Mouse (Mus musculus) heart, postnatal 0 days (tissue): ENCODE results near the gene Foxe3. TPM values are rescaled to one million over a fixed set of nuclear protein-coding genes. Genes with fewer than 3 reads are reported as not detected.

Source experiments
- ATAC-seq: fragments of 200-750 bp; cut with Nextera tagmentation; 2 replicates; pipeline ENCODE4 v1.8.0; 2017; ENCODE audit warnings: low read depth, moderate number of reproducible peaks, moderate library complexity; ENCODE audit not compliant: insufficient read depth
- DNase-seq: peaks from one replicate; pipeline ENCODE4 v3.0.0-alpha.2; 2016; ENCODE audit warnings: low spot score
- H3K27ac ChIP-seq: fragments of 300-500 bp; sonication (generic); 2 replicates; pipeline ENCODE4 v1.5.1; 2014; ENCODE audit warnings: low read depth, mild to moderate bottlenecking
- H3K27me3 ChIP-seq: fragments of 300-500 bp; sonication (generic); 2 replicates; pipeline ENCODE4 v1.6.1; 2014; ENCODE audit warnings: low read length, mixed read lengths; ENCODE audit not compliant: control insufficient read depth, insufficient read depth
- H3K36me3 ChIP-seq: fragments of 300-500 bp; sonication (generic); replicated peaks from 2 replicates; pipeline ENCODE4 v1.6.1; 2014; ENCODE audit warnings: low read length, mixed read lengths; ENCODE audit not compliant: control insufficient read depth, insufficient read depth
- H3K4me1 ChIP-seq: fragments of 300-500 bp; sonication (generic); 2 replicates; pipeline ENCODE4 v1.6.1; 2014; ENCODE audit warnings: antibody characterized with exemption; ENCODE audit not compliant: control insufficient read depth, insufficient read depth
- H3K4me2 ChIP-seq: fragments of 300-500 bp; sonication (generic); 2 replicates; pipeline ENCODE4 v1.6.1; 2014; ENCODE audit warnings: low read depth, mild to moderate bottlenecking, low read length, moderate library complexity
- H3K4me3 ChIP-seq: fragments of 300-500 bp; sonication (generic); 2 replicates; pipeline ENCODE4 v1.5.1; 2014; ENCODE audit warnings: low read depth, low read length
- H3K9ac ChIP-seq: fragments of 300-500 bp; sonication (generic); replicated peaks from 2 replicates; pipeline ENCODE4 v1.6.1; 2014; ENCODE audit warnings: low read depth, low read length, mixed read lengths
- H3K9me3 ChIP-seq: fragments of 300-500 bp; sonication (generic); replicated peaks from 2 replicates; pipeline ENCODE4 v1.6.1; 2016; ENCODE audit warnings: low read length; ENCODE audit not compliant: control insufficient read depth
- CTCF ChIP-seq: IDR thresholded peaks from 2 replicates; pipeline ENCODE4 v1.5.1; 2016; ENCODE audit warnings: antibody characterized with exemption, control low read depth, low read depth
- EP300 ChIP-seq: IDR thresholded peaks from 2 replicates; pipeline ENCODE4 v1.6.1; 2016; ENCODE audit warnings: antibody characterized with exemption, low read depth
- WGBS: fragments of 180-500 bp; shearing (Covaris S2); extraction: QIAGEN DNeasy Blood & Tissue Kit; methylation state at CpG from one replicate; pipeline ENCODE4 v1.1.7; 2014; 5-methylcytosine and 5-hydroxymethylcytosine counted together
- polyA plus RNA-seq: library from polyadenylated mRNA; unstranded; fragments of >200 nt; fragmentation: Nextera tagmentation; extraction: Ambion mirVana; gene quantifications from 2 replicates; pipeline ENCODE4 v1.2.1, GENCODE M21; 2015
- total RNA-seq: library from RNA; depleted of rRNA; stranded (reverse); fragments of >200 nt; gene quantifications from 2 replicates; pipeline ENCODE4 v1.2.3, GENCODE M21; 2014; ENCODE audit warnings: low replicate concordance

The Foxe3 gene
- total and polyA plus RNA-seq, 2 experiments from 2014 or later: not detected

- Histone ChIP-seq H3K9me3 (no peaks in the 10 kb centered on the region), H3K4me1 (no peaks in the 10 kb centered on the region), H3K4me2 (no peak overlapping the region), H3K9ac (no peak overlapping the region), H3K27ac (no peak overlapping the region), H3K36me3 (no peaks in the 10 kb centered on the region), H3K4me3 (no peak overlapping the region), H3K27me3 (peaks cover 23% of the 10 kb centered on the region)
- DNase-seq (no peak), ATAC-seq (no peak)
- TF ChIP-seq CTCF (no peak), EP300 (no peak)
- WGBS: 65% methylated on average over 6 of the region's 6 CpGs
These were observed 8.4 kb upstream of the Foxe3 start for GRCm38 (mm10) chr4:114934188-114934587.

GRCm38 (mm10) chr4:114932747-114933146, 6.9 kb upstream of the Foxe3 start:
- Histone ChIP-seq H3K9me3 (no peaks in the 10 kb centered on the region), H3K36me3 (no peaks in the 10 kb centered on the region), H3K4me2 (no peak overlapping the region), H3K27ac (no peak overlapping the region), H3K4me3 (no peak overlapping the region), H3K4me1 (no peaks in the 10 kb centered on the region), H3K9ac (no peak overlapping the region), H3K27me3 (peaks cover 31% of the 10 kb centered on the region)
- TF ChIP-seq CTCF: no peak
- TF ChIP-seq EP300: no peak
- 71% methylated on average over 4 of the region's 4 CpGs for WGBS
- ATAC-seq (no peak), DNase-seq (no peak)

- ATAC-seq (no peak; the same call in 1 of the 2 replicates), DNase-seq (no peak)
- TF ChIP-seq CTCF: no peak
- no peak for TF ChIP-seq EP300
- no peak overlapping the region for H3K27ac ChIP-seq
- no peaks in the 10 kb centered on the region for H3K36me3 ChIP-seq
- H3K9me3 ChIP-seq: no peaks in the 10 kb centered on the region
- WGBS: 40% methylated on average over 15 of the region's 15 CpGs
- no peak overlapping the region for H3K4me2 ChIP-seq
- H3K9ac ChIP-seq: no peak overlapping the region
- no peaks in the 10 kb centered on the region for H3K4me1 ChIP-seq
- H3K27me3 ChIP-seq: peaks cover 67% of the 10 kb centered on the region
- no peak overlapping the region for H3K4me3 ChIP-seq
These were observed 3.3 kb upstream of the Foxe3 start for GRCm38 (mm10) chr4:114929155-114929554.

GRCm38 (mm10) chr4:114924971-114925916, 569 bp downstream of the Foxe3 start:
- DNase-seq: no peak
- no peak overlapping the region for H3K9ac ChIP-seq
- H3K4me1 ChIP-seq: no peaks in the 10 kb centered on the region
- H3K27ac ChIP-seq: no peak overlapping the region
- no peaks in the 10 kb centered on the region for H3K36me3 ChIP-seq
- under 1% methylated on average over 89 of the region's 125 CpGs for WGBS
- ATAC-seq: peak; percentile 47; the same call in 1 of the 2 replicates
- H3K27me3 ChIP-seq: peaks cover 89% of the 10 kb centered on the region
- H3K4me3 ChIP-seq: peak overlapping the region; percentile 48
- H3K4me2 ChIP-seq: peak overlapping the region; percentile 66
- no peak for TF ChIP-seq CTCF
- no peaks in the 10 kb centered on the region for H3K9me3 ChIP-seq

- 32% methylated on average over 2 of the region's 2 CpGs for WGBS
- H3K4me2 ChIP-seq: no peak overlapping the region
- no peaks in the 10 kb centered on the region for H3K9me3 ChIP-seq
- no peak overlapping the region for H3K4me3 ChIP-seq
- DNase-seq (no peak), ATAC-seq (no peak)
- no peaks in the 10 kb centered on the region for H3K4me1 ChIP-seq
- H3K36me3 ChIP-seq: no peaks in the 10 kb centered on the region
- TF ChIP-seq CTCF (peak; percentile 79), EP300 (no peak)
- H3K27me3 ChIP-seq: peaks cover 70% of the 10 kb centered on the region
- no peak overlapping the region for H3K9ac ChIP-seq
- no peak overlapping the region for H3K27ac ChIP-seq
These were observed 8.7 kb downstream of the Foxe3 start for GRCm38 (mm10) chr4:114917091-114917490.

GRCm38 (mm10) chr4:114916056-114916455, 9.8 kb downstream of the Foxe3 start:
- Histone ChIP-seq H3K4me2 (no peak overlapping the region), H3K4me3 (no peak overlapping the region), H3K27ac (no peak overlapping the region), H3K9ac (no peak overlapping the region), H3K36me3 (no peaks in the 10 kb centered on the region), H3K4me1 (no peaks in the 10 kb centered on the region), H3K27me3 (peaks cover 70% of the 10 kb centered on the region), H3K9me3 (no peaks in the 10 kb centered on the region)
- TF ChIP-seq EP300: no peak
- TF ChIP-seq CTCF: no peak
- DNase-seq (no peak), ATAC-seq (no peak)
- 36% methylated on average over 4 of the region's 4 CpGs for WGBS
